ENCODE assay signal across 11 mouse cellular contexts in the genomic region with DNA sequence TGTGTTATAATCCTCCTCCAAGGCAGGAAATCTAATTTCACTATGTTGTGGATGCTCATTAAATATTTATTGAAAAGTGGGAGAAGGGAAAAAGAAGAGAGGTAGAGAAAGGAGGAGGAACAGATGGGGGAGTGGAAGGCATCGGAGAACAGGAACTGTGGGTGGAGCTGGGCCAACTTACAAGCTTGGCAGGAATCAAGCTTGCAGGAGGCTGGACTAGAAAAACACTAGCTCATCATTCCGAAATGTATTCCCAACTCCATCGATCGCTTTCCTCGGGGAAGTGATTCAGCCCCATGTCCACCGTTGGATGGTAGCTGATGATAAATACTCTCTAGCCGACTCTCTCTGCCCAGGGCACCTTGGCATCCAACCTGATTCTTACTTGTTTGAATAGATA. TPM values are rescaled to one million over a fixed set of nuclear protein-coding genes. Genes with fewer than 3 reads are reported as not detected.
DNase-seq lines count a peak whose midpoint lies in the region; TF ChIP-seq lines count a peak whose summit lies in the region.
"Had no signal": no experiment of that assay in that cellular context is flagged by ENCODE, and none has a peak within 500 bp of the region (broad histone marks: within the 10 kb centered on the region; RNA-seq: fewer than 3 reads in every experiment).

No protein-coding gene starts in this region.

- H3K27me3 ChIP-seq in myocyte (ENCODE audit: control insufficient read depth, insufficient read depth, insufficient read length) = no peaks in the 10 kb centered on the region
- H3K27me3 ChIP-seq: liver, embryonic 13.5 days had no signal

- no peaks in the 10 kb centered on the region for H3K79me2 ChIP-seq in myocyte (ENCODE audit: control insufficient read depth, insufficient read depth)

- H3K4me3 ChIP-seq in myocyte = no peak overlapping the region
- H3K4me3 ChIP-seq: embryonic facial prominence, embryonic 10.5 days; left cerebral cortex, adult 2 months; liver, embryonic 13.5 days had no signal

- no peaks in the 10 kb centered on the region for H3K36me3 ChIP-seq in myocyte (ENCODE audit: control insufficient read depth, insufficient read depth)
- H3K36me3 ChIP-seq: embryonic facial prominence, embryonic 10.5 days; liver, embryonic 13.5 days had no signal

- DNase-seq in heart, adult 18-20 months = peak; percentile 28 to 38
- no peak for DNase-seq in heart, adult 9 months (ENCODE audit: low spot score in 2 of 2)
- peak; percentile 36 for DNase-seq in adipocyte (ENCODE audit: low spot score)
- peak; percentile 42 for DNase-seq in gastrocnemius, postnatal 14 days
- DNase-seq in neural tube, embryonic 10.5 days (ENCODE audit: extremely low spot score, low spot score) = no peak
- DNase-seq in natural killer cell, adult 2 months (ENCODE audit: low spot score in 2 of 2) = no peak
- DNase-seq: kidney, adult 2 months; liver, embryonic 13.5 days had no signal

- intact Hi-C loops in gastrocnemius, postnatal 14 days (cut with DNase I; ENCODE audit: low total_unique reads) = no loop called here

- TF ChIP-seq POLR2A in myocyte (IDR thresholded peaks at IDR 0.05; ENCODE audit: insufficient read length, low read depth) = no peak

- H3K4me2 ChIP-seq in myocyte (ENCODE audit: low read depth) = peak overlapping the region; percentile 49
- H3K4me2 ChIP-seq: liver, embryonic 13.5 days had no signal

- H3ac ChIP-seq in myocyte (ENCODE audit: control insufficient read depth, insufficient read length) = no peak overlapping the region

TF ChIP-seq in myocyte, 11 proteins besides CTCF, POLR2A, EP300 and RAD21:
- TF ChIP-seq MYOD1 (IDR thresholded peaks at IDR 0.05; ENCODE audit: control insufficient read depth in 1 of 3, insufficient read length in 2 of 3, low read depth in 2 of 3) (no peak), CEBPB (IDR thresholded peaks at IDR 0.05; ENCODE audit: insufficient read depth, poor library complexity, severe bottlenecking) (no peak), E2F4 (IDR thresholded peaks at IDR 0.05; ENCODE audit: insufficient read depth) (no peak), USF1 (IDR thresholded peaks at IDR 0.05; ENCODE audit: low read depth) (no peak), SRF (IDR thresholded peaks at IDR 0.05; ENCODE audit: control insufficient read depth, insufficient read length, low read depth) (no peak), MYOG (IDR thresholded peaks at IDR 0.05; ENCODE audit: control insufficient read depth in 1 of 3, insufficient read depth in 1 of 3, insufficient read length in 2 of 3, low read depth in 2 of 3) (no peak), MAX (IDR thresholded peaks at IDR 0.05; ENCODE audit: low read depth) (no peak), TCF3 (IDR thresholded peaks at IDR 0.05; ENCODE audit: insufficient read length, low read depth) (no peak), REST (IDR thresholded peaks at IDR 0.05; ENCODE audit: insufficient read depth, insufficient read length) (no peak), POLR2AphosphoS2 (IDR thresholded peaks at IDR 0.05; ENCODE audit: insufficient read length, low read depth) (no peak), TCF12 (IDR thresholded peaks at IDR 0.05; ENCODE audit: insufficient read depth, poor library complexity, severe bottlenecking) (no peak)

RNA-seq across cellular contexts. Expression of gene Atrnl1, which starts 29.9 kb away (rescaled TPM):
- 10 to 100 TPM; 12.9 to 15.9 TPM for total RNA-seq in heart, adult 18-20 months (2021)
- 10 to 100 TPM; 10.4 to 10.9 TPM for total RNA-seq in gastrocnemius, postnatal 14 days (2021)
- 5.4 TPM for polyA plus RNA-seq in myocyte (2012; fragmentation: generic; extraction: Trizol)

Comparison
In these comparisons a context has a peak if more than half of its experiments do, and no peak if none do; other contexts are left out.
1. DNase-seq: peak in heart, adult 18-20 months (2 of 2), adipocyte (single experiment) and gastrocnemius, postnatal 14 days (single experiment); none in heart, adult 9 months (0 of 2), neural tube, embryonic 10.5 days (single experiment) and natural killer cell, adult 2 months (0 of 2).